Mouse (Mus musculus): Measurements from ENCODE around the gene Fhl3. TPM values are rescaled to one million over a fixed set of nuclear protein-coding genes. Genes with fewer than 3 reads are reported as not detected.

The Fhl3 gene
- polyA plus RNA-seq, 1 experiment from 2014 or later: 5.2 TPM

- Histone ChIP-seq H3K27ac (ENCODE audit: low read length) (peak overlapping the region; percentile 39; the same call in 1 of the 2 replicates), H3K4me3 (ENCODE audit: low read depth, low read length) (peak overlapping the region; percentile 59), H3K27me3 (replicated peaks; ENCODE audit: insufficient read depth, low read length) (no peaks in the 10 kb centered on the region; the same call in 1 of the 2 replicates), H3K4me1 (ENCODE audit: insufficient read depth, low read depth, low read length) (peaks cover 22% of the 10 kb centered on the region), H3K9ac (replicated peaks; ENCODE audit: low read depth) (peak overlapping the region; percentile 27), H3K4me2 (replicated peaks; ENCODE audit: low read depth, low read length) (peak overlapping the region; percentile 90), H3K36me3 (ENCODE audit: insufficient read depth, low read length) (no peaks in the 10 kb centered on the region), H3K9me3 (ENCODE audit: low read length) (no peaks in the 10 kb centered on the region)
- no peak for TF ChIP-seq EP300 (IDR thresholded peaks at IDR 0.05)
- TF ChIP-seq CTCF (IDR thresholded peaks at IDR 0.05): no peak
- 10% methylated on average over 22 of the region's 22 CpGs for WGBS
- DNase-seq (ENCODE audit: low spot score): peak; percentile 30
- no peak for ATAC-seq
Measured at GRCm38 (mm10) chr4:124701052-124701845, 748 bp downstream of the Fhl3 start.

GRCm38 (mm10) chr4:124701916-124702315 lies 1.4 kb downstream of the Fhl3 start:
- WGBS: 32% methylated on average over 2 of the region's 5 CpGs
- no peaks in the 10 kb centered on the region for H3K9me3 ChIP-seq (ENCODE audit: low read length)
- H3K36me3 ChIP-seq (ENCODE audit: insufficient read depth, low read length): no peaks in the 10 kb centered on the region
- no peak overlapping the region for H3K9ac ChIP-seq (replicated peaks; ENCODE audit: low read depth)
- no peak for ATAC-seq
- peak overlapping the region; percentile 90 for H3K4me2 ChIP-seq (replicated peaks; ENCODE audit: low read depth, low read length)
- DNase-seq (ENCODE audit: low spot score): no peak
- peaks cover 22% of the 10 kb centered on the region for H3K4me1 ChIP-seq (ENCODE audit: insufficient read depth, low read depth, low read length)
- TF ChIP-seq CTCF (IDR thresholded peaks at IDR 0.05) (no peak), EP300 (IDR thresholded peaks at IDR 0.05) (no peak)
- H3K27me3 ChIP-seq (replicated peaks; ENCODE audit: insufficient read depth, low read length): no peaks in the 10 kb centered on the region
- H3K4me3 ChIP-seq (ENCODE audit: low read depth, low read length): peak overlapping the region; percentile 59; the same call in 1 of the 2 replicates
- no peak overlapping the region for H3K27ac ChIP-seq (ENCODE audit: low read length)

GRCm38 (mm10) chr4:124703406-124703805 lies 2.9 kb downstream of the Fhl3 start:
- no peaks in the 10 kb centered on the region for H3K36me3 ChIP-seq (ENCODE audit: insufficient read depth, low read length)
- no peaks in the 10 kb centered on the region for H3K27me3 ChIP-seq (replicated peaks; ENCODE audit: insufficient read depth, low read length)
- H3K9ac ChIP-seq (replicated peaks; ENCODE audit: low read depth): no peak overlapping the region
- H3K9me3 ChIP-seq (ENCODE audit: low read length): no peaks in the 10 kb centered on the region
- DNase-seq (ENCODE audit: low spot score) (no peak), ATAC-seq (no peak)
- no peak overlapping the region for H3K27ac ChIP-seq (ENCODE audit: low read length)
- no peak for TF ChIP-seq CTCF (IDR thresholded peaks at IDR 0.05)
- no peak for TF ChIP-seq EP300 (IDR thresholded peaks at IDR 0.05)
- no peak overlapping the region for H3K4me3 ChIP-seq (ENCODE audit: low read depth, low read length)
- 46% methylated on average over 2 of the region's 2 CpGs for WGBS
- H3K4me1 ChIP-seq (ENCODE audit: insufficient read depth, low read depth, low read length): peaks cover 22% of the 10 kb centered on the region
- no peak overlapping the region; the same call in 1 of the 2 replicates for H3K4me2 ChIP-seq (replicated peaks; ENCODE audit: low read depth, low read length)

GRCm38 (mm10) chr4:124703881-124704796 lies 3.6 kb downstream of the Fhl3 start:
- H3K36me3 ChIP-seq (ENCODE audit: insufficient read depth, low read length): no peaks in the 10 kb centered on the region
- H3K4me1 ChIP-seq (ENCODE audit: insufficient read depth, low read depth, low read length): peaks cover 22% of the 10 kb centered on the region
- H3K4me2 ChIP-seq (replicated peaks; ENCODE audit: low read depth, low read length): peak overlapping the region; percentile 19
- H3K27me3 ChIP-seq (replicated peaks; ENCODE audit: insufficient read depth, low read length): no peaks in the 10 kb centered on the region
- DNase-seq (ENCODE audit: low spot score) (peak; percentile 44), ATAC-seq (no peak)
- H3K9ac ChIP-seq (replicated peaks; ENCODE audit: low read depth): no peak overlapping the region
- peak overlapping the region; percentile 58 for H3K27ac ChIP-seq (ENCODE audit: low read length)
- no peaks in the 10 kb centered on the region for H3K9me3 ChIP-seq (ENCODE audit: low read length)
- no peak overlapping the region for H3K4me3 ChIP-seq (ENCODE audit: low read depth, low read length)
- 10% methylated on average over 6 of the region's 6 CpGs for WGBS
- TF ChIP-seq CTCF (IDR thresholded peaks at IDR 0.05) (no peak), EP300 (IDR thresholded peaks at IDR 0.05) (no peak)

- ATAC-seq: peak; percentile 31
- Histone ChIP-seq H3K4me1 (ENCODE audit: insufficient read depth, low read depth, low read length) (peaks cover 22% of the 10 kb centered on the region), H3K27ac (ENCODE audit: low read length) (peak overlapping the region; percentile 58), H3K9me3 (ENCODE audit: low read length) (no peaks in the 10 kb centered on the region), H3K27me3 (replicated peaks; ENCODE audit: insufficient read depth, low read length) (no peaks in the 10 kb centered on the region), H3K4me2 (replicated peaks; ENCODE audit: low read depth, low read length) (no peak overlapping the region; the same call in 1 of the 2 replicates), H3K36me3 (ENCODE audit: insufficient read depth, low read length) (no peaks in the 10 kb centered on the region), H3K4me3 (ENCODE audit: low read depth, low read length) (no peak overlapping the region), H3K9ac (replicated peaks; ENCODE audit: low read depth) (no peak overlapping the region)
- 12% methylated on average over 11 of the region's 11 CpGs for WGBS
- peak; percentile 68 for DNase-seq (ENCODE audit: low spot score)
- TF ChIP-seq CTCF (IDR thresholded peaks at IDR 0.05) (no peak), EP300 (IDR thresholded peaks at IDR 0.05) (peak; percentile 72; the same call in 1 of the 2 replicates)
Measured at GRCm38 (mm10) chr4:124704797-124705474, 4.4 kb downstream of the Fhl3 start.
